Mouse (Mus musculus) kidney, adult 2 months (tissue): Measurements from ENCODE around the gene Lzts2. TPM values are rescaled to one million over a fixed set of nuclear protein-coding genes. Genes with fewer than 3 reads are reported as not detected.

ENCODE experiments used
- DNase-seq: peaks from one replicate; pipeline ENCODE4 v3.0.0; 2021
- H3K27ac ChIP-seq: fragments of 200-500 bp; 2 replicates; pipeline ENCODE4 v1.5.1; 2012; ENCODE audit warnings: low read depth, low read length, control low read depth, inconsistent platforms; ENCODE audit not compliant: insufficient read depth
- H3K27me3 ChIP-seq: fragments of 200-500 bp; replicated peaks from 2 replicates; pipeline ENCODE4 v1.6.1; 2012; ENCODE audit warnings: mild to moderate bottlenecking, moderate library complexity, low read length, inconsistent platforms; ENCODE audit not compliant: control insufficient read depth, insufficient read depth
- H3K36me3 ChIP-seq: fragments of 200-500 bp; 2 replicates; pipeline ENCODE4 v1.6.1; 2012; ENCODE audit warnings: mild to moderate bottlenecking, moderate library complexity, low read length, inconsistent platforms; ENCODE audit not compliant: control insufficient read depth, insufficient read depth
- H3K4me1 ChIP-seq: fragments of 200-500 bp; 2 replicates; pipeline ENCODE4 v1.6.1; 2011; ENCODE audit warnings: low read length; ENCODE audit not compliant: control insufficient read depth, insufficient read depth
- H3K4me3 ChIP-seq: fragments of 200-500 bp; 2 replicates; pipeline ENCODE4 v1.5.1; 2011; ENCODE audit warnings: mild to moderate bottlenecking, low read depth, low read length, control low read depth; ENCODE audit not compliant: insufficient read depth
- CTCF ChIP-seq: fragments of 200-500 bp; conservative IDR thresholded peaks from 2 replicates; pipeline ENCODE4 v1.5.1; 2011; ENCODE audit warnings: low read depth, mild to moderate bottlenecking, control low read depth, low read length, moderate library complexity, mixed read lengths; ENCODE audit not compliant: insufficient read depth, insufficient read length
- POLR2A ChIP-seq: fragments of 200-500 bp; IDR thresholded peaks from one replicate; pipeline ENCODE4 v1.6.1; 2011; ENCODE audit warnings: low read depth, low read length, control low read depth
- WGBS: fragments of 180-500 bp; shearing (Covaris S2); methylation state at CpG from one replicate; pipeline ENCODE4 v1.1.7; 2018; 5-methylcytosine and 5-hydroxymethylcytosine counted together
- polyA plus RNA-seq: library from polyadenylated mRNA; depleted of rRNA; stranded (reverse); fragments of >200 nt; gene quantifications from 2 replicates; pipeline ENCODE4 v1.2.3, GENCODE M21; 2012

The Lzts2 gene
- polyA plus RNA-seq, 1 experiment, result 54.7 TPM

- Histone ChIP-seq H3K27me3 (no peaks in the 10 kb centered on the region), H3K36me3 (no peaks in the 10 kb centered on the region), H3K4me3 (no peak overlapping the region), H3K27ac (no peak overlapping the region), H3K4me1 (peaks cover 17% of the 10 kb centered on the region)
- TF ChIP-seq CTCF, result no peak
- TF ChIP-seq POLR2A, result no peak
- DNase-seq, result no peak
- 86% methylated on average over 8 of the region's 8 CpGs for WGBS
These were observed 2.0 kb upstream of the Lzts2 start for GRCm38 (mm10) chr19:45012219-45012618.

GRCm38 (mm10) chr19:45012636-45013035, 1.6 kb upstream of the Lzts2 start:
- TF ChIP-seq CTCF (peak; percentile 18; the same call in 1 of the 2 replicates), POLR2A (no peak)

GRCm38 (mm10) chr19:45013581-45014225, 511 bp upstream of the Lzts2 start:
- no peaks in the 10 kb centered on the region for H3K36me3 ChIP-seq
- H3K27ac ChIP-seq, result peak overlapping the region; percentile 85
- WGBS, result 54% methylated on average over 6 of the region's 6 CpGs
- DNase-seq, result no peak
- H3K27me3 ChIP-seq, result no peaks in the 10 kb centered on the region
- H3K4me1 ChIP-seq, result peaks cover 7% of the 10 kb centered on the region
- H3K4me3 ChIP-seq, result no peak overlapping the region
- no peak for TF ChIP-seq POLR2A
- no peak for TF ChIP-seq CTCF

More at GRCm38 (mm10) chr19:45012636-45013035, 1.6 kb upstream of the Lzts2 start:
- Histone ChIP-seq H3K4me3 (no peak overlapping the region), H3K27me3 (no peaks in the 10 kb centered on the region), H3K36me3 (no peaks in the 10 kb centered on the region), H3K4me1 (peaks cover 13% of the 10 kb centered on the region), H3K27ac (no peak overlapping the region)
- peak; percentile 70 for DNase-seq
- WGBS, result 30% methylated on average over 6 of the region's 6 CpGs

- Histone ChIP-seq H3K27ac (peak overlapping the region; percentile 85), H3K4me3 (peak overlapping the region; percentile 79), H3K4me1 (peaks cover 10% of the 10 kb centered on the region), H3K27me3 (no peaks in the 10 kb centered on the region), H3K36me3 (no peaks in the 10 kb centered on the region)
- 1% methylated on average over 25 of the region's 25 CpGs for WGBS
- no peak for TF ChIP-seq POLR2A
- 0 out of 2 replicates have a peak, but pooled peaks have one; percentile 7 for TF ChIP-seq CTCF
- DNase-seq, result peak; percentile 92
These were observed 778 bp downstream of the Lzts2 start for GRCm38 (mm10) chr19:45014981-45015402.

- H3K36me3 ChIP-seq, result no peaks in the 10 kb centered on the region
- H3K4me3 ChIP-seq, result peak overlapping the region; percentile 79
- H3K4me1 ChIP-seq, result peaks cover 11% of the 10 kb centered on the region
- TF ChIP-seq CTCF (no peak), POLR2A (no peak)
- DNase-seq, result peak; percentile 76
- no peaks in the 10 kb centered on the region for H3K27me3 ChIP-seq
- WGBS, result under 1% methylated on average over 34 of the region's 34 CpGs
- H3K27ac ChIP-seq, result peak overlapping the region; percentile 85
These were observed 1.5 kb downstream of the Lzts2 start for GRCm38 (mm10) chr19:45015518-45016281.

GRCm38 (mm10) chr19:45016341-45017215, 2.4 kb downstream of the Lzts2 start:
- DNase-seq, result peak; percentile 94
- H3K4me1 ChIP-seq, result peaks cover 15% of the 10 kb centered on the region
- under 1% methylated on average over 18 of the region's 18 CpGs for WGBS
- no peaks in the 10 kb centered on the region for H3K27me3 ChIP-seq
- no peaks in the 10 kb centered on the region for H3K36me3 ChIP-seq
- TF ChIP-seq CTCF (no peak), POLR2A (no peak)
- peak overlapping the region; percentile 79 for H3K4me3 ChIP-seq
- H3K27ac ChIP-seq, result peak overlapping the region; percentile 85
